Mouse (Mus musculus) olfactory bulb, adult 2 months (tissue): ENCODE results near the gene Nudt3.

Experiments used
- CTCF ChIP-seq: fragments of 200-500 bp; IDR thresholded peaks from 2 replicates; pipeline ENCODE4 v1.5.1; 2012; ENCODE audit warnings: low read depth, mild to moderate bottlenecking, low read length, moderate library complexity; ENCODE audit not compliant: insufficient read depth
- POLR2A ChIP-seq: fragments of 200-500 bp; IDR thresholded peaks from 2 replicates; pipeline ENCODE4 v1.6.1; 2012; ENCODE audit warnings: mild to moderate bottlenecking, low read depth, low read length, moderate library complexity; ENCODE audit not compliant: insufficient read depth

- no peak for TF ChIP-seq CTCF
- TF ChIP-seq POLR2A, result no peak
Observed at GRCm38 (mm10) chr17:27558845-27559244, 64.5 kb downstream of the Nudt3 start.
